Mouse (Mus musculus) cerebellum, postnatal 36 days (tissue): ENCODE results near the gene Eif4a1.

Experiments used
- DNase-seq, 2 experiments: peaks; one replicate each; pipeline ENCODE4 v3.0.0; 2021 to 2022; ENCODE audit warnings: mixed read lengths in 2 of 2

Gene Eif4a1

DNA sequence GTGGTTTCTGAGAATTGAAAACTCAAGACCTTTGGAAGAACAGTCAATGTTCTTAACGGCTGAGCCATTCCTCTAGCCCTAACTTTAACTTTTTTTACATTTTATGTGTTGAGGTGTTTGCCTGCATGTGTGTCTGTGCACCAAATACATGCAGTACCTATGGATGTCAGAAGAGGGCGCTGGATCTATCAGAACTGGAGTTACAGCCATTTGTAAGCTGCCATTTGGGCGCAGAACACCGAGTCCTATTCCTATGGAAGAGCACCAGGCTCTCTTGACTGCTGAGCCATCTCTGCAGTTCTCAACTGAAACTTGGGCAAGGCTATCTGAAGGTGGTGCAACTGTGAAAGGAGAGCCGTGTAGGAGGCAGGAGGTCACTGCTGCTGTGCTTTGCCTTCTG is 26.4 kb upstream of the Eif4a1 start:
- no peak for DNase-seq

- no peak for DNase-seq
These were observed 25.2 kb upstream of the Eif4a1 start for GRCm38 (mm10) chr11:69697396-69697795.

DNA sequence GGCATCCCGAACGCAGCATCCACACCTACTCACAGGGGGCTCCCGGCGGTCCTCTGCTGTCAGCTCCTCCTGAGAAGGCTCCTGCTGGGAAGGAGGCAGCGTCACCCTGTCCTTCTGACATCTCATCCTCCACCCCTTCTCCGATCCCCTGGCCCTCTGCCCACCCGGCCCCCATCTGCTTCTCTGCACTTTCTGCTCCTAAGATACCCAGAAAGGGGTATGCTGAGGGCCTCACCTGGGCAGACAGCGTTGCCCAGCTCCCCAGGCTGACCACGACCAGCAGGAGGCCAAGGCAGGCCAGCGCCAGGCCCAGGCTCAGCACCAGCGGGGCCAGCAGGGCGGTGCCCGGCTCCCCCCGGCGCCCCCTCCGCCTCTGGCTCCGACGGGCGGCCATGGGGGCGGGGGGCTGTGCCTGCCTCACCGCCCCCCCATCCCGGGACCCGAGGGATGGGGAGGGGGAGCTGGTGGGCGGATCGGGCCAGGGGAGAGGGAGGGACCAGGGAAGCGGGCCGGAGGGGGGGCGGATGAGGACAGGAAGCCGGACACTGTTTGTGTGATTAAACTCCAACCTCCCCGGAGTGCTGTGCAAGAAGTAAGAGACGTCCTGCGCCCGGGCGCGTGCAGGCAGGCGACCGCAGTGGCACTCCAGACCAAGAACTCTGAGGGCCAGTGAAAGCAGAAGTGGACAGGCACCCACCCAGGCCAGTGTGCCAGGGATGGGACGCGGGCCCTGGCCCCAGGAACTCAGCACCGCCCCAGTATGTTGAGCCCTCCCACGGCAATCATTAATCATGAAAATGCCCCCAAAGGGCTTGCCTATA is 23.3 kb upstream of the Eif4a1 start, which contains the start of the genes Tnfsf12 and Tnfsfm13:
Gene Tnfsf12 (minus strand): TSS at position 489 of the 821 bp plus-strand sequence.
Gene Tnfsfm13 (minus strand): TSS at position 738 of the 821 bp plus-strand sequence.
- DNase-seq: peak; percentile 66 to 67

DNA sequence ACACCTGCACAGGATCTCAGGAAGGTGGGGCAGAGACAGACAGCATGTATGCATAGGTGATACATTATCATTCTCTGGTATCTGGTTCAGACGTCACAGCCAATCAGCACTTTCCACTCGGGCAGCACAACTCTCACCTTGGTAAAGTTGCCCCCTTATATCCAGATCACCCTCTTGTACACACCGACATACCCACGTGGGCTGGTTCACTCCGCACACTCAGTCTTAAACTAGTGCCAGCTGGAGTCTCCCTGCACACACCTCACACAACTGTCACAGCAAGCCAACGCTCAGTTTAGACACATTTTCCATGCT is 22.8 kb upstream of the Eif4a1 start:
- DNase-seq: no peak

GRCm38 (mm10) chr11:69693421-69693965 is 21.3 kb upstream of the Eif4a1 start:
- DNase-seq: no peak

DNA sequence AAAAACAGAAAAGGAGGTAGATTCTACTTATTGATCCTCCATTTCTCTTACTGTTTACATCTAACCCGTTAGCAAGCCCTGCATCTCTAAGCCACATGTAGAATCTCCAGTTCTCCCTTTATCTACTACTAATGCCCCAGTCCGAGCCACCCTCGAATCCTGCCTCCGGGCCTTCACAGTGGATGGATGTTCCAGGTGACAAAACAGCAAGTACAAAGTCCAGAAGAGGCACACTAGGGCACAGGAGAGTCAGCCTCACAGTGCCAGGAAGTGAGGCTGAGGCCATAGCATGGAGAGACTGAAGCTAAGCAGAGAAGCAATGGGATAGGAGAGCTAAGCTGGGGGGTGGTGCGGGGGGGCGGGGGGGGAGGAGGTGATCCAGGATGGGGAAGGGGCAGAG is 20.6 kb upstream of the Eif4a1 start:
- no peak for DNase-seq

- no peak for DNase-seq
These were observed 20.1 kb upstream of the Eif4a1 start for GRCm38 (mm10) chr11:69692196-69692811.

DNA sequence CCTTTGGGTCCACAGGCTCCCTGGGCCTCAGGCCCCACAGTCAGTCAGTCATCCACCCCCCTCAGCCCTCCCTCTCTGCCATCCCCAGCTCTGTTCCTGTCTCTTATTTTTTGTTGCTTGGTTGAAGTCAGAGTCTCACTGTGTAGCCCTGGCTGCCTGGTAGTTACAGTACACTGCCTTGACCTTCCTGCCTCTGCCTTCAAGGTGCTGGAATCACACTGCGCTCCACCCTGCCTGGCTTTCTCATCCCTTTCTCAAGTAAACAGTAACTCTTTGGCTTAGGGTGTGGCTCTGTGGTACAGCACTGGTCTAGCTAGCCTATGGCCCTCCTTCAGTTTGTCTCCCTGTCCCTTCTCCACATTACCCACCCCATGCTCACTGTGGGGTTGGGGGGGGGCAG is 17.7 kb upstream of the Eif4a1 start:
- DNase-seq: no peak

- no peak for DNase-seq
These were observed 14.8 kb upstream of the Eif4a1 start for GRCm38 (mm10) chr11:69687061-69687460.

DNA sequence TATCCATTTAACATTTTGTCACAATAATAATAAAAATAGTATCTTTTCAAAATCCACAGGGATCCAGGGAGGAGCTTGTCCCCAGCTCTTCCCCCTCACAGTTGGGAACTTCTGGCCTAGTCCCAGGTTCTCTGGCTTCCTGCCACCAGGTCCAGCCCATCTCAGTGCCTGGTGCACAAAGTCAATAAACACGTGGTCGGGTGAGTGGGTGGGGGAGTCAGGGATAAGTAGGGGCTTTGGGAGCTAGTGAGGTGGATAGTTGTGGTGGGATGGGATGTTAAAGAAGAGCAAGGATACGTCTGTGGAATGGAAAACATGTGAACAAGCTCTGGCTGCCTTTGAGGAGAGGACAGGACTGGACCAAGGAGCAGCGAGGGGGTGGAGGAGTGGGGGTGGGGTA is 14.2 kb upstream of the Eif4a1 start:
- peak; percentile 77 to 84 for DNase-seq

DNA sequence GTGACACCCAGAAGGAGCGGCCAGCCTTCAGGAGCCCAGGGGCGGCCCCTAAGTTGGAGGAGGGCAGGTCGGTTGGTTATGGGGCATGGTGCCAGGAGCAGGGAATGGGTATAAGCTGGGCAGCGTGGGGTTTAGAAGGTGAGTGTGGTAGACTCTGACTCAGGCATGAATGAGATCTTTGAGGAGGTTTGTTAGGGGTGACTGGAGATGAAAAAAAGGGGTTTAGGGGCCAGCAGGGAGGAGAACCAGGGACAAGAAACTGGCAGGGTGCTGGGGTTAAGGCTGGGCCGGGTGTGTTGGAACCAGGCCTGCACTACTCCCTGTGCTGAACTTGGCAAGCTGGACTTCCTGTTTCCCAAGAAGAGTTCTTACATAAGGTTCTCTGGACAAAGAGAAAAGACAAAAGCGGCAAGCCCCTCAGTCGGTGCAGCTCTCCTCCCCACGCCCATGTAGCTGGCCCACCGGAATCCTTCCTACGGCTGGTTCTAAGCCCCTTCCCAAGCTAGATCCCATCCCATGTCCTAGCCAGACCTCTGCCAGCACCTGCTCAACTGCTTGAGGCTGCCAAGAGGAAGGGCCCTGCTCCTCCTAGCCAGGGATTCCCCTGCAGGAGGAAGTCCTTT is 13.4 kb upstream of the Eif4a1 start, which contains the start of gene Tnfsf13:
Gene Tnfsf13 (minus strand): TSS at position 259 of the 623 bp plus-strand sequence.
- peak; percentile 79 to 84 for DNase-seq

DNA sequence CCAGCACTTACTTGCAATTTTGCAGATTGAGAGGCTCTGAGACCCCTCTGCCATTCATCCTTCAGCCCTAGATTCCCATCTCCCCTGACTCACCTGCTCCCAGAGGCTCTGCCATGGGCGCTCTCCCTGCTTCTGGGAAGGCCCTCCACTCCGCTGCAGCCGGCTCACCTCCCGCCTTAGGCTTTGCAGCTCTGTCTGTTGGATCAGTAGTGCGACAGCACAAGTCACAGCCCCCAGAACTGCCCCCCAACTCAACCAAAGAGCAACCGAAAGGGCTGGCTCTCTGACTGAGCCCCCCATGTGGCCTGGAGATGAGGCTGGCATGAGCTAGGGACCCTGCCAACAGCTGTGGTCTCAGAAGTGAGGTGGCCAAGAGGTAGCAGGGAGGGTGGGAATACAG is 12.7 kb upstream of the Eif4a1 start:
- DNase-seq: no peak

- peak in 1 of 2 experiments; percentile 40 for DNase-seq
These were observed 12.0 kb upstream of the Eif4a1 start for GRCm38 (mm10) chr11:69684128-69684745.

DNA sequence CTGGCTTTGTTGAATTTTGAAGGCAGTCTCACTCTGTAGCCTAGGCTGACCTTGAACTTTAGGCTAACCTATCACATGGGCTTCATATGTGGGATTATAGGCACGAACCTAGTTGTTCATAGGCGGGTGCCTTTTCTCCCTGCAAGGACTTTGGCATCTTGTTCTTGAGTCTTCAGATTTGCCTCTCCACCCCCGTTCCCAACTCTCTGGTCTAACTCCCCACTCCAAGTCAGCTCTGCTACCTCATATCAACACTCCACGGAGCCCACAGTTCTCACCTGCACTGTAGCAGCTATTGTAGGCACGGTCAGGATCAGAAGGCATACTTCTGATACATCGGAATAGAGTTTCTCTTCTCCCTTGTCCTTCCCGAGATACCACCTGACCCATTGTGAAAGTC is 11.4 kb upstream of the Eif4a1 start:
- no peak for DNase-seq

DNA sequence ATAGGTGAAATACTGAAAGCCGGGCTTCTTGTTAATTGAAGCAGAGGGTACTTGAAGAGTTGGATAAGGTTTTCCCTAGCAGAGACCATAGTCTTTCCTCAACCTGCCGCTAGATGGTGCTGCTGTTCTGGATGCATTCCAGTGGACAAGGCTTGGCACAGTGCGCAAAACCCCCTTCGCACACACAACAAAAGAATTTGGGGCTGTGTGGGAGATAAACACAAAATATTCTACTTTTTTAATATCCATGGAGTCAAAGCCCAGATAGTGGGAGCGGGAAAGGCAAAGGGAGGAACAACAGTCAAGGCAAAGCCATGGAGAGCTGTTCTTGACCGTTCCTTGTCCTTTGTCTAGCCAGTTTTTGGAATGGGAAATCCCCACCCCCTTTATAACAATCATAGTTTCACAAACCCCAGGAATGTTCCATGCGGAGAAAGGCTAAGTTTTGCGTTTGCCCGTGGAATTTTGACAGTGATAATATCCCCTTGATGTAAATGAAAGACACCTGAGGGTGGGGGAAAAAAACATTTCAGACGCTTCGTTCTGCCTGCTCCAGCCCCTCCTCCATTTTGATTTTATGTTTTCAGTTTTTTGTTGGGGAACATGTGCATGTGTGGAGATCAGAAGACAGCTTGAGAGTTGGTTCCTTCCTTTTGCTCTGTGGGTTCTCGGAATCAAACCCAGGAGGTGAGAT is 10.8 kb upstream of the Eif4a1 start:
- peak; percentile 90 to 94 for DNase-seq

DNA sequence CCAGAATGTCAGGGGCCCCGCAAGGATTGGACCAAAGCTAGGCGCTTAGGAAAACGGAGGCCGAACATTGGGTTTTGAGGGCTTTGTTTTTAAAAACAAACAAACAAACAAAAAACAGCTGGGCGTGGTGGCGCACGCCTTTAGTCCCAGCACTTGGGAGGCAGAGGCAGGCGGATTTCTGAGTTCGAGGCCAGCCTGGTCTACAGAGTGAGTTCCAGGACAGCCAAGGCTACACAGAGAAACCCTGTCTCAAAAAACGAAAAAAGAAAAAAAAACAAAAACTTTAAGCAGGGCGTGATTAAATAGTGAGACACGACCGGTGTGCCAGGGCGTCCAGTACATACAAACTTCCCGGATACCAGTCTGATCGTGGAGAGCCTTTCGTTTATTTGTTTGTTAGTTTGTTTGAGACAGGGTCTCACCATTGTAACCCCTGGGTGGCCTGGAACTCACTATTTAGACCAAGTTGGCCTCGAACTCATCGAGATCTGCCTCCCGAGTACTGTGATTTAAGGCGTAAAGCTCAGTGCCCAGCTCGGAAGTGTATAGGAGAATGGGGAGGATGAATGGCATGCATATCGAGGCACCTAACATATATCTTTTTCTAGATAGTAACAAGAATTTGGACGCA is 10.1 kb upstream of the Eif4a1 start:
- DNase-seq: peak in 1 of 2 experiments; percentile 24

DNA sequence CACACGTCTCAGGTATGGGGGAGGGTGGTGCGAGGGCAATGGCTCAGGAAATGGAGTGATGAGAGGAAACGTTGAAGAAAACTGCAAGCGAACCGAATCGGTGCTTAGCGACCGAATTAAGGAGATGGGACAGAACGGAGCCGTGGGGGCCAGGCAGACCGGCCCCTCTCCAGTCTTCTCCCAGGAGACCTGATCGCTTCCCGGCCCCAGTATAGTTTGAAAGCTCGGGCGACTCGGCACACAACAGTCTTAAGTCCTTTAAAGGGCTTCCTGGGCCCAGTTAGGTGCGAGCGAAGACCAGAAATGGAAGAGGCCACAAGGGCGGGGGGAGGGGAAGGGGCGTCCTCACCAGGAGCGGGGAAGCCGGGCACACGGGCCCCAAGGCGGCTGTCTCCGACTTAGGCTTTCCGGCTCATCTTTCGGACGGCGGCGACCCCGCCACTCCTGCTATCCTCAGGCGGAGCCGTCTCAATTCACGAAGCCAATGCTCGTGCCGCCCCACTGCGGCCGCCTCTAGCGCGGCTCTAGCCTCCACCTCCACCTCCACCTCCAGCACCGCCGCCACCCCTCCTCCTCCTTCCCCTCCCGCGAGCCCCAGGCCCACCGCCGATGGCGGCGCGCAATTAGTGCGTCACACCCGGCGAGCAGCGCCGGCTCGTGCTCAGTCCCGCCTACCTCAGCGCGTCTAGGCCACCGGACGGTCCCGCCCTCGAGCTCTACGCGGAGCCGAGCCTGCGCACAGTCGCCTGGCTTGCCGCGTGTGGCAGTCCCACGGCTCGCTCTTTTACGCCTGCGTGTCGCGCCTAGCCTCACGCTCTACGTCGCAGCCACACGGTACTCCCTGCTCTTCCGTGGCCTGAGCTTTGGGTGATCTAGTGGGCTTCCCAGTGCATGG is 9.3 kb upstream of the Eif4a1 start, which contains the start of gene Senp3:
Gene Senp3 (minus strand): TSS at position 771 of the 895 bp plus-strand sequence.
- peak; percentile 95 to 98 for DNase-seq

- peak in 1 of 2 experiments; percentile 15 for DNase-seq
These were observed 8.1 kb upstream of the Eif4a1 start for GRCm38 (mm10) chr11:69680136-69680855.

GRCm38 (mm10) chr11:69679144-69679543 is 6.9 kb upstream of the Eif4a1 start:
- no peak for DNase-seq

GRCm38 (mm10) chr11:69671726-69672124 is 498 bp downstream of the Eif4a1 start:
- DNase-seq: no peak
